Mouse (Mus musculus) subcutaneous adipose tissue, adult 2 months (tissue): ENCODE results near the gene Fam3b. TPM values are rescaled to one million over a fixed set of nuclear protein-coding genes. Genes with fewer than 3 reads are reported as not detected.

ENCODE experiments used
- polyA plus RNA-seq: library from polyadenylated mRNA; depleted of rRNA; stranded (reverse); fragments of >200 nt; gene quantifications from 2 replicates; pipeline ENCODE4 v1.2.3, GENCODE M21; 2012; ENCODE audit warnings: low replicate concordance; rRNA removed

Fam3b gene
- polyA plus RNA-seq: 0.42 TPM in 1 of 2 replicates, not detected in the other

DNA sequence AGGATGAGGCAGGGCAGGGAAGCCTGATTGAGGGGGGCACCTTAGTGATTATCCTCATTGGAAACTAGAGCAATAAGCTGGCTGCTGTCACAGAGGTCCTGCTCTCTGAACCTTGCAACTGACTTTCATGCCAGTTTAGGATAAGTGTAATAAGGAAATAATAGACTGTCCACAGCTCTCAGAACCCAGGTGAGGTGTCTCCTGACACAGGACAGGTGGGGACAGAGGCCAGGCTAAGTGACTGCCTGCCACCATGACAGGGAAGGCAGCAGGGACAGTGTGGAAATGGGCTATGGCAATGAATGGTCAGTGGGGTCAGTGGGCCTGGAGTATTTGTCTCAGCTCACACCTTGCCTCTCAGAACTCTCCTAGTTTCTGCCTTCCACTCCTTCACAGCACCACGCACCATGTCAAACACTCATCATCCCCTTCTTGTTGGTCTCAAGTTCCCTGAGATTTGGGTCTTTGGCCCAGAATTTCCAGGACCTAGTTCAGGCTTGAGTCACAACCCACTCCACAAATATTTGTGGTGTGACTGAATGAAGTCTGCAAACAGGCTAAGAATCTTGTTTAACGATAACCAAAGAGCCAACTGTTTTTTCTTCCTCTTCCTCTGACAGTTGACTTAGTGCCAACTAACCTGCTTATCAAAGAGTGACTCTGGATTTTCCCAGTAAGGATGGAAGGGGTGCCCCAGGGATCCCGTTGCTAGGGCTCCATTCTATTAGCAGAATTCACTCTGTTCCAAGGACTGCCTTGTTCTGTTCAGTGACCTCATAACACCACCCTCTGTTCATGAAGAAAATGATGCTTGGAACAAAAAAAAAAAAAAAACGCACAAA lies at the start of gene Fam3b:
TSS of gene Fam3b (minus strand) at position 718 of the 842 bp plus-strand sequence.

DNA sequence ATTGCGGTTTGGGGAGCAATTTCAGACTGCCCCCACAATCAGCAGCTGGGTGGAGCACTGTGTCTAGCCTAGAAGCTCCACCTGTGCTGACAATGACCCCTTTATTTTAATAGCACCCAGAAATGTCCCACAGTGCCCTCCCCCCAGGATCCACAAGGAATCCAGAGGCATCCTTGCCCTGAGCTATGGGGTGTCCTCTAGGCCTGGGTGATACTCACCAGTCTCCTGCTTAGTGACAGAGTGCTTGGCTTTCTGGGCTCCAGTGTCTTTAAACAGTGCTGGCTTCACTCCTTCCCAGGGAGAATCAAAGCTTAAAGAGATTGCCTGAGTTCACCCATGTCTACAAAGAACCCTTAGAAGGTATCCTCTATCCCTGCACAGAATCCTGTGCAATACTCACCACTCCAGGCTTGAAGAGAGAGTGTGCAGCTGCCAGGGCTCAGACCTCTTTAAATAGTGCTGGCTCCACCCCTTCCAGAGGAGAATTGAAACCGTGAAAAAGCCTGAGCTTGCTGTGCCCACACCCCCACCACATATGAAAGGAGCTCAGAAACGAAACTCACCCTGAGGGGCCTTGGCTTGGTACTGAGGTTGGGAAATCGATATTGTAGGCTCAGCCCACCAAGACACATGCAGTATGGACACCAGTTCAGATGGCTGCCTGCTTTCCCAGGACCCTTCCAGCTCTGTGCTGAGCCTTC lies 52.0 kb downstream of the Fam3b start, which contains the start of gene Mx1:
TSS of gene Mx1 (minus strand) at position 427 of the 701 bp plus-strand sequence.

Other genes with a start within 250 kb of the Fam3b start
- gene Bace2, start 158.1 kb downstream of the Fam3b start, polyA plus RNA-seq: 3.1 and 6.5 TPM in 2 replicates
- gene Mx1, start 51.9 kb downstream of the Fam3b start, polyA plus RNA-seq: 1.9 and 3.4 TPM in 2 replicates
- 0.04 and 39.4 TPM in 2 replicates for gene Tmprss2, start 96.4 kb upstream of the Fam3b start, polyA plus RNA-seq
- 0.06 and 6.7 TPM in 2 replicates for gene Ripk4, start 249.0 kb upstream of the Fam3b start, polyA plus RNA-seq